Mouse (Mus musculus) embryonic facial prominence, embryonic 10.5 days (tissue): ENCODE measurements around the gene Ccdc85b. TPM values are rescaled to one million over a fixed set of nuclear protein-coding genes. Genes with fewer than 3 reads are reported as not detected.
"Not testable (repeated sequence)": the region's sequence is repeated elsewhere in the genome, so short reads cannot be mapped to it uniquely, and the experiment has no call there.

Experiments used
- DNase-seq: peaks from one replicate; pipeline ENCODE4 v3.0.0-alpha.2; 2017; ENCODE audit warnings: low spot score
- H3K27ac ChIP-seq: fragments of 300-500 bp; sonication (generic); replicated peaks from 2 replicates; pipeline ENCODE4 v1.5.1; 2016; ENCODE audit warnings: mild to moderate bottlenecking
- H3K27me3 ChIP-seq: fragments of 300-500 bp; sonication (generic); replicated peaks from 2 replicates; pipeline ENCODE4 v1.6.1; 2016; ENCODE audit warnings: low read depth, mild to moderate bottlenecking; ENCODE audit not compliant: poor library complexity, severe bottlenecking
- H3K36me3 ChIP-seq: fragments of 300-500 bp; sonication (generic); replicated peaks from 2 replicates; pipeline ENCODE4 v1.6.1; 2016; ENCODE audit warnings: mild to moderate bottlenecking, moderate library complexity
- H3K4me1 ChIP-seq: fragments of 300-500 bp; sonication (generic); 2 replicates; pipeline ENCODE4 v1.6.1; 2016
- H3K4me3 ChIP-seq: fragments of 300-500 bp; sonication (generic); 2 replicates; pipeline ENCODE4 v1.5.1; 2016; ENCODE audit warnings: mild to moderate bottlenecking, moderate library complexity
- H3K9me3 ChIP-seq: fragments of 300-500 bp; sonication (generic); 2 replicates; pipeline ENCODE4 v1.6.1; 2016; ENCODE audit warnings: mild to moderate bottlenecking
- WGBS: fragments of 180-500 bp; shearing (Covaris S2); methylation state at CpG from one replicate; pipeline ENCODE4 v1.1.7; 2016; 5-methylcytosine and 5-hydroxymethylcytosine counted together
- polyA plus RNA-seq: library from polyadenylated mRNA; unstranded; fragments of >200 nt; fragmentation: Nextera tagmentation; extraction: Ambion mirVana; gene quantifications from 2 replicates; pipeline ENCODE4 v1.2.1, GENCODE M21; 2016

Gene Ccdc85b
- 6.2 and 7.4 TPM in 2 replicates for polyA plus RNA-seq

GRCm38 (mm10) chr19:5457746-5458442 is at the start of gene Ccdc85b:
Ccdc85b (minus strand) TSS chr19:5457894.
- Histone ChIP-seq H3K4me3 (peak within 1 kb of the TSS; percentile 85), H3K27ac (peak within 1 kb of the TSS; percentile 88), H3K4me1 (peaks cover 52% of the 10 kb centered on the region), H3K36me3 (peaks cover 29% of the 10 kb centered on the region), H3K9me3 (no peaks in the 10 kb centered on the region), H3K27me3 (peaks cover 18% of the 10 kb centered on the region)
- 16% methylated on average over 14 of the region's 14 CpGs for WGBS
- DNase-seq = no peak

GRCm38 (mm10) chr19:5503687-5504086 is 46.0 kb upstream of the Ccdc85b start, which contains the start of gene 1700020D05Rik:
1700020D05Rik (minus strand) TSS chr19:5503787.
- DNase-seq = no peak
- no peaks in the 10 kb centered on the region for H3K9me3 ChIP-seq
- 0 out of 2 replicates have a peak within 1 kb of the TSS, but pooled peaks have one; percentile 21 for H3K4me3 ChIP-seq
- H3K36me3 ChIP-seq = peaks cover 8% of the 10 kb centered on the region; the same call in 1 of the 2 replicates
- H3K4me1 ChIP-seq = 0 out of 2 replicates have a peak, but pooled peaks cover 2% of the 10 kb centered on the region
- H3K27ac ChIP-seq = no peak within 1 kb of the TSS
- 62% methylated on average over 17 of the region's 17 CpGs for WGBS
- H3K27me3 ChIP-seq = no peaks in the 10 kb centered on the region

- Histone ChIP-seq H3K36me3 (peaks cover 39% of the 10 kb centered on the region), H3K27ac (no peak overlapping the region), H3K27me3 (no peaks in the 10 kb centered on the region), H3K4me1 (0 out of 2 replicates have a peak, but pooled peaks cover 2% of the 10 kb centered on the region), H3K9me3 (no peaks in the 10 kb centered on the region), H3K4me3 (no peak overlapping the region)
- DNase-seq = no peak
- 94% methylated on average over 2 of the region's 2 CpGs for WGBS
Measured at GRCm38 (mm10) chr19:5500330-5500875, 42.7 kb upstream of the Ccdc85b start.

- Histone ChIP-seq H3K4me3 (no peak overlapping the region), H3K36me3 (peaks cover 69% of the 10 kb centered on the region), H3K9me3 (no peaks in the 10 kb centered on the region), H3K27me3 (no peaks in the 10 kb centered on the region), H3K4me1 (peaks cover 15% of the 10 kb centered on the region), H3K27ac (no peak overlapping the region; the same call in 1 of the 2 replicates)
- WGBS = 89% methylated on average over 16 of the region's 16 CpGs
- no peak for DNase-seq
Measured at GRCm38 (mm10) chr19:5496052-5496370, 38.3 kb upstream of the Ccdc85b start.

- H3K9me3 ChIP-seq = no peaks in the 10 kb centered on the region
- no peak overlapping the region; the same call in 1 of the 2 replicates for H3K27ac ChIP-seq
- WGBS = 83% methylated on average over 12 of the region's 12 CpGs
- H3K36me3 ChIP-seq = peaks cover 69% of the 10 kb centered on the region
- no peaks in the 10 kb centered on the region for H3K27me3 ChIP-seq
- DNase-seq = no peak
- peaks cover 15% of the 10 kb centered on the region for H3K4me1 ChIP-seq
- no peak overlapping the region for H3K4me3 ChIP-seq
Measured at GRCm38 (mm10) chr19:5495353-5496051, 37.8 kb upstream of the Ccdc85b start.

- 90% methylated on average over 3 of the region's 3 CpGs for WGBS
- Histone ChIP-seq H3K27ac (no peak overlapping the region), H3K4me3 (no peak overlapping the region), H3K4me1 (peaks cover 22% of the 10 kb centered on the region), H3K36me3 (peaks cover 69% of the 10 kb centered on the region), H3K27me3 (no peaks in the 10 kb centered on the region), H3K9me3 (no peaks in the 10 kb centered on the region)
- DNase-seq = no peak
Measured at GRCm38 (mm10) chr19:5494314-5494713, 36.6 kb upstream of the Ccdc85b start.

GRCm38 (mm10) chr19:5493301-5493721 is 35.6 kb upstream of the Ccdc85b start:
- H3K27me3 ChIP-seq, DNase-seq, H3K27ac ChIP-seq, H3K9me3 ChIP-seq: not testable (repeated sequence)
- 74% methylated on average over 9 of the region's 9 CpGs for WGBS
- Histone ChIP-seq H3K36me3 (peaks cover 67% of the 10 kb centered on the region), H3K4me3 (peak overlapping the region; percentile 23; the same call in 1 of the 2 replicates), H3K4me1 (peaks cover 31% of the 10 kb centered on the region)

DNA sequence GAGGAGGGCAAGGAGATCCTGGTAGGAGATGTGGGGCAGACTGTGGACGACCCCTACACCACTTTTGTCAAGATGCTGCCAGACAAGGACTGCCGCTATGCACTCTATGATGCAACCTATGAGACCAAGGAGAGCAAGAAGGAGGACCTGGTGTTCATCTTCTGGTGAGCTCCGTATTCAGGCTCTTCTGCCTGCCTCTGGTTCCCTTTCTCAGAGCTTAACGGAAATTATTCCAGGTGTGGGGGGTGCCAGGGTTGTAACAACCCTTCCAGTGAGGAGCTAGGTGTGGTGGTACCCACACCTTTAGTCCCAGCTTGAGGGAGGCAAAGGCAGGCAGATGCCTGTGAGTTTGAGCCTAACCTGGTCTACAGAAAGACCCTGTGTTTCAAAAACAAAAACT is 34.9 kb upstream of the Ccdc85b start:
- peak overlapping the region; percentile 89; the same call in 1 of the 2 replicates for H3K4me3 ChIP-seq
- peaks cover 60% of the 10 kb centered on the region for H3K36me3 ChIP-seq
- 91% methylated on average over 4 of the region's 4 CpGs for WGBS
- no peaks in the 10 kb centered on the region for H3K27me3 ChIP-seq
- H3K27ac ChIP-seq = no peak overlapping the region
- H3K4me1 ChIP-seq = peaks cover 36% of the 10 kb centered on the region
- no peaks in the 10 kb centered on the region for H3K9me3 ChIP-seq
- DNase-seq = no peak

DNA sequence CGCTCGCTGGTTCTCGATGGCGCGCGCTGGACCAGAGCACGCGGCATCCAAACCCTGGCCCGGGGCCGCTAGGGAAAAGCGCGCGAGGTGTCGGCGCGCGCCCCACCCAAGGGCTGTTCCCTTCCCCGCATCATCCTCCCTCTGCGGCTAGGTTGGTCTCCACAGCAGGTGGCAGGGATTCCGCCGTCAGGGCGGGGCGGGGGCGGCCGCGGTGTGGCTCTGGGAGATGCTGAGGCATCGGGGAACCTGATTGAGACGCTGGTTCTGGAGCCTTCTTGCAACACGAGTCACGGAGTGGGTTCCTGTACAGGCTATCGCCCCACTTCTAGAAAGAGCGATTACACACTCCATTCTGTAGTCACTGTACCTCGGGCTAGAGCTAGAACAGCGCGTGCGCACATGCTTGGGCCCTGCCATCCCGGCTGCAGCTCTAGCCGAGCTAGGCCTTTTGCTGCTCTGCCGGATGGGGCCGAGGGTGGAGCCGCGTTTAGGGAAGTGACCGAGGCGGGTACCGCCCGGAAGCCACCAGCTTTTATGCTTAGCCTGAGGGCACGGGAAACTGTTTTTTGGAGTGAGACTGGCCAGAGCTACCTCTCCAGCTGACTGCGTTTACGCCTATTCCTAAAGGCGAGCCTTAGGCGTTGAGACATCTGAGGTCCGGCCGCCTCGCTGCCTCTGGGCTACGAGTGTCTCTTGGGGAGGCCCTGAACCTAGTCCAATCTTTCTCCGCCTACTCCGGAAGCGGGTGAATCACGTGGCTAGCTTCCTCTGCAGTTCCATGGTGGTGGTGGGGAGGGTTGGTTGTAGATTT is 33.4 kb upstream of the Ccdc85b start:
- Histone ChIP-seq H3K27ac (peak overlapping the region; percentile 97), H3K4me1 (peaks cover 50% of the 10 kb centered on the region), H3K27me3 (no peaks in the 10 kb centered on the region), H3K36me3 (peaks cover 51% of the 10 kb centered on the region), H3K9me3 (no peaks in the 10 kb centered on the region), H3K4me3 (peak overlapping the region; percentile 89)
- WGBS = under 1% methylated on average over 59 of the region's 59 CpGs
- peak; percentile 85 for DNase-seq

DNA sequence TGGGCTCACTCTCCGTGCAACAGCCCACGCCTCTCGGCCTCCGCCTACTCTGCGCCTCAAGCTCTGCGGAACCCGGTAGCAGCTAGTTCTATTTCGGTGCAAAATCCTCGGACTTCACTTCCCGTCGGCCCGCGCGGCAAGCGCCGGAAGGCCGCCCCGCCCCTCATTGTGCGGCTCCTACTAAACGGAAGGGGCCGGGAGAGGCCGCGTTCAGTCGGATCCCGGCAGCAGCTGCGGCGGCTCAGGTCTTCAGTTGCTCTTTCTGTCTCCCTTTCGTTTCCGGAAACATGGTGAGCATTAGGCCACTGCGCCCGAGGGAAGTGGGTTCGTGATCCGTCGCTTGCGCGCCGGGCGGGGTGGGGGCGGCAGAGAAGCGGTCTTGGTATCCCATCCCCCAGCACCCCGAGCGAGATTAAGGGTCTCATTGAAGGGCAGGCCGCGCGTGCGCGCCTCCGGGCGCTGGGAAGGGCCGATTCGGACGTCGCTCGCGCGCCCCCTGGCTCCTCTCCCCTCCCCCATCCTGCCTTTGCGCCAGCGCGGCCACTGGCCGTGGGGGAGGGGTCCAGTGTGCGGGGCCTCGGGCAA is 32.7 kb upstream of the Ccdc85b start, which contains the start of gene Cfl1:
TSS of gene Cfl1 (plus strand) at position 143 of the 585 bp plus-strand sequence.
- peaks cover 51% of the 10 kb centered on the region for H3K36me3 ChIP-seq
- H3K27ac ChIP-seq = peak within 1 kb of the TSS; percentile 97
- DNase-seq = peak; percentile 96
- H3K4me1 ChIP-seq = peaks cover 50% of the 10 kb centered on the region
- WGBS = under 1% methylated on average over 62 of the region's 62 CpGs
- H3K4me3 ChIP-seq = peak within 1 kb of the TSS; percentile 89
- no peaks in the 10 kb centered on the region for H3K27me3 ChIP-seq
- H3K9me3 ChIP-seq = no peaks in the 10 kb centered on the region

DNA sequence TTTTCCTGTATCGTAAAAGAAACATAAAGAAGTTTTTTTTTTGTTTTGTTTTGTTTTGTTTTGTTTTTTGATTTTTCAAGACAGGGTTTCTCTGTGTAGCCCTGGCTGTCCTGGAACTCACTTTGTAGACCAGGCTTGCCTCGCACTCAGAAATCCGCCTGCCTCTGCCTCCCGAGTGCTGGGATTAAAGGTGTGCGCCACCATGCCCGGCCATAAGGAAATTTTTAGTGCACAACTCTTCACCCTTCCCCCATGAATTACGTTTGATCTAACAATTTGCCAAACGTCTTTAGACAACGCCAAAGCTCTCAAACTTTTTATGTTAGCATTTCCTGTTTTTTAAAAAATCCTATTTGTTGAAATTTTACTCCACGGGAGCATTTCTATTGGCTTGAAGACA is 32.0 kb upstream of the Ccdc85b start:
- Histone ChIP-seq H3K27ac (peak overlapping the region; percentile 97), H3K4me1 (peaks cover 50% of the 10 kb centered on the region), H3K36me3 (peaks cover 51% of the 10 kb centered on the region), H3K4me3 (peak overlapping the region; percentile 89)
- not testable (repeated sequence) for H3K27me3 ChIP-seq, DNase-seq, H3K9me3 ChIP-seq
- WGBS = 58% methylated on average over 10 of the region's 10 CpGs
